Mouse (Mus musculus): ENCODE data around the gene Hoxa3. TPM values are rescaled to one million over a fixed set of nuclear protein-coding genes. Genes with fewer than 3 reads are reported as not detected.

The Hoxa3 gene
- not detected for total RNA-seq (2023)

GRCm38 (mm10) chr6:52213119-52213986 lies at the start of gene Hoxa3, which contains the start of gene Gm28308:
Hoxa3 (minus strand) TSS chr6:52213336.
Gm28308 (minus strand) TSS chr6:52213339.

DNA sequence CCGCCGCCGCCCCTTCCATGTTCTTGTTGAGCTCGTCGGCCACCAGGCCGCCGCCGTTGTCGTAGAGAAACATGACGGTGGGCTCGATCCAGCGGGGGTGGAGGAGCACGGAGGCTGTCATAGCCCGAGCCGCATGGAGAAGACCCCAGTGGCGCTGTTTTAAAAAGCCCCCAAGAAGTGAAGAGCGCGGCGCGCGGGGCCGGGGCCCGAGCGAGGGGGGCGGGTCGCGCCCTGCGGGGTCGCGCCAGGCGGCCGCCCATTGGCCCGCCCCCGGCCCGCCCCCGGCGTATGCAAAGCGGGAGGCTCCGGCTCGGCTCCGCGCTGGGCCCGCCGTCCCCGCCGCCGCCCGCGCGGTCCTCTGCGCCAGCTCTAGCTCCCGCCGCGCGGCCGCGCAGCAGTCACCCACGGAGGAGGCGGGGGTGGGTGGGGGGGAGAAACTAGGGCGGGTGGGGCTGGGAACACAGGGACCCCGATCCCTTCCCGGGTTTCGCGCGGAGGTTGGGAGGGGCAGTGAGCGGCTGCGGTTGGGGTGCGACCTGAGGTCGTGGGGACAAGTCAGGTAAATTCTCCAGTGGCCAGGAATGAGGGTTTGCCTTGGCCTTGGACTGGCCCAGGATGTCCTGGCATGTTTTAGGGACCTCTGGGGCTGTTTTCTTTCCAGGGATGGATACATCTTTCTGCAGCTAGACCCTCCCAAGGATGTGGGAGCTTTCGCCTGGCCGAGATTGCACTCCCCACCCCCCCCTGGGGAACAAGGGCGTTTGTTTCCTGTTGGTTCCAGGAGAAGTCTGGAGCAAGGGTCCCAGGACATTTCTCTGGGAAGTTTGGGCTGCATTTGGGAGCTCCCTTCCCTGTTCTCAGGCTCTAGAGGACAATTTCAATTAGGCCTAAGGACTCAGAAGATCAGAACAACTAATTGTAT lies 47.8 kb upstream of the Hoxa3 start, which contains the start of gene Hoxa13:
Gene Hoxa13, minus strand, starts transcription at position 227 of the 922 bp plus-strand sequence.

GRCm38 (mm10) chr6:52245757-52246142 lies 32.6 kb upstream of the Hoxa3 start, which contains the start of gene Hoxa11:
Hoxa11 (minus strand) TSS chr6:52245810.

DNA sequence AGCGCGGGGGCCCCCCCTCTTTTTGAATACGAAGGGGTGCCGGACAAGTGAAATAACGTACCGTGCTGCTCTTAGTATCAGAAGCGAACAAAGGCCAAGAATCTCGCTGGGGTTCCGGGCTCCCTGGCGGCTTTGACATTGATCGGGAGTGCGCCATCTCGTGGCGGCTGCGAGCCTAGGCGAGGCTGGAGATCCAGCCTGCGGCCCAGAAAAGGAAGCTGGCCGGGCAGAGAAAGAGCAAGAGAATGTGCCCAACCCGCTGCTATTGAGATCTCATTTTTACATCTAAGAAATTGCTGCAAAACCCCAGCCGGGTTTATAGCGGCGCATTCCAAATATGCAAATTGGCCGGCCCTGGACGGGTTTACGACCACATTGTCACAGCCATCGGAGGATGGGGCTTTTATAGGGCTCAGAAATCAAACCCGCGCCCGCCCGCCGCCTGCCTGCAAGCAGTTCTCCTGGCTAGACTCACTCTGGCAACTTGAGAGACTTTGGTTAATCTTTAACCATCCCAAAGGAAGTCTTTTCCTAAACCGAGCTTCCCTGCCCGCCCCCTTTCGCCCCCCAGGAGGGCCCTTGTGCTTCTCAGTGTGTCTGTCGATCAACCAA lies 27.4 kb upstream of the Hoxa3 start, which contains the start of gene Hoxa10:
Gene Hoxa10, minus strand, starts transcription at position 466 of the 612 bp plus-strand sequence.

GRCm38 (mm10) chr6:52230516-52231165 lies 17.5 kb upstream of the Hoxa3 start, which contains the start of gene Hoxa9:
Hoxa9 (minus strand) TSS chr6:52231089.

GRCm38 (mm10) chr6:52221337-52221992 lies 8.3 kb upstream of the Hoxa3 start, which contains the start of gene Hoxa7:
Hoxa7 (minus strand) TSS chr6:52221854.

GRCm38 (mm10) chr6:52208072-52208867 lies 4.9 kb downstream of the Hoxa3 start, which contains the start of gene Hoxa6:
Hoxa6 (minus strand) TSS chr6:52208722.

GRCm38 (mm10) chr6:52204050-52204752 lies 8.9 kb downstream of the Hoxa3 start, which contains the start of gene Hoxa5:
Hoxa5 (minus strand) TSS chr6:52204587.

DNA sequence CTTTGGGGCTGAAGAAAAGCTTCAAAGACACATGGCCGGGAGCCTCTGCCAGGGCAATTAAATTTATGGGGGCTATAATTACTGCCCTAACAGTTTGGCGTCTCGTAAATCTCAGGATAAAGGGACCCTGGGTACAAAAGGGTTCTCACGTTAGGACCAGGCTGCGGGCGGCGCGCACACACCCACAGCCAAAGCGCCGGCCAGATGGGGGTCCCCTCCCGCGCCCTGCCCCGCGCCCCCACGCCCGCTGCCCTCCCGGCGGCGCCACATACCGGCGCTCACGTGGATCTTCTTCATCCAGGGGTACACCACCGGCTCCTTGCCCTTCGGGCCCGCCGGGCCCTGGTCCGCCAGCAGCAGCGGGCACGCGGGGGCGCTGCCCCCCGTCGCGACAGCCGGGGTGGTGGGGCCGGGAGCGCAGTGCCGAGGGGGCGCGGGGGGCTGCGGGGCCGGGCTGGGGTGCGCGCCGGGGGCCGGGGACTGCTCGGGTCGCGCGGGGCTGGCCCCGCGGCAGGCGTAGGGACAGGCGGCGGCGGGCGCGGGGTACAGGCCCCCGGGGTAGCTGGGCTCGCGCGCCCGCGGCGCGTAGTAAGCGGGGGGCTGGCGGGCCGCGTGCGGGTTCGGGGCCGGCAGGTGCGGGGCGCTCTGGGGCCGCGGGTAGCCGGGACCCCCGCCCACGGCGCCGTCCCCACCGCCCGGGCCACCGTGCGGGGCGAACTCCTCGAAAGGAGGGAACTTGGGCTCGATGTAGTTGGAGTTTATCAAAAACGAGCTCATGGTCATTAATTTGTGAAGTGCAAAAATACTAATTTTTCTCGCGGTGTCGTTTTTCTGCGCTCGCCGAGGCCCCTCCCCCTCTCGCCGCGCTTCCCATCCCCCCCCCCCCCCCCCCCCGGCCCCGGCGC lies 22.0 kb downstream of the Hoxa3 start, which contains the start of gene Hoxa4:
Gene Hoxa4, minus strand, starts transcription at position 848 of the 905 bp plus-strand sequence.

GRCm38 (mm10) chr6:52177061-52177735 lies 35.9 kb downstream of the Hoxa3 start, which contains the start of gene 5730596B20Rik:
5730596B20Rik (plus strand) TSS chr6:52177498.

GRCm38 (mm10) chr6:52164626-52165440 lies 48.3 kb downstream of the Hoxa3 start, which contains the start of gene Hoxa2:
Hoxa2 (minus strand) TSS chr6:52164831.

GRCm38 (mm10) chr6:52158276-52159051 lies 54.7 kb downstream of the Hoxa3 start, which contains the start of gene Hoxa1:
Hoxa1 (minus strand) TSS chr6:52158317.

Data from CD4-positive naive resting alpha-beta T cell, adult 57 days (primary cell).